Mouse (Mus musculus) thymus, postnatal 10 days (tissue): Measurements from ENCODE around the gene Atg7.

Experiments used
- DNase-seq, 2 experiments: peaks; one replicate each; pipeline ENCODE4 v3.0.0; 2021; ENCODE audit warnings: low spot score in 2 of 2

The Atg7 gene

GRCm38 (mm10) chr6:114642601-114643528 lies at the start of gene Atg7:
Gene Atg7, plus strand, starts transcription at chr6:114643097.
- DNase-seq = peak; percentile 87 to 95

- DNase-seq = peak; percentile 12 to 22
These were observed 28.8 kb upstream of the Atg7 start for GRCm38 (mm10) chr6:114614076-114614475.

- DNase-seq = peak in 1 of 2 experiments; percentile 2
These were observed 9.0 kb upstream of the Atg7 start for GRCm38 (mm10) chr6:114633886-114634285.

GRCm38 (mm10) chr6:114643716-114644115 lies 819 bp downstream of the Atg7 start:
- DNase-seq = no peak

- no peak for DNase-seq
These were observed 1.6 kb downstream of the Atg7 start for GRCm38 (mm10) chr6:114644531-114644930.

GRCm38 (mm10) chr6:114646201-114646600 lies 3.3 kb downstream of the Atg7 start:
- DNase-seq = no peak

GRCm38 (mm10) chr6:114647011-114647410 lies 4.1 kb downstream of the Atg7 start:
- no peak for DNase-seq

- no peak for DNase-seq
These were observed 5.6 kb downstream of the Atg7 start for GRCm38 (mm10) chr6:114648352-114649030.

GRCm38 (mm10) chr6:114652209-114652608 lies 9.3 kb downstream of the Atg7 start:
- no peak for DNase-seq

GRCm38 (mm10) chr6:114656826-114657600 lies 14.1 kb downstream of the Atg7 start:
- DNase-seq = no peak

- no peak for DNase-seq
These were observed 14.9 kb downstream of the Atg7 start for GRCm38 (mm10) chr6:114657807-114658206.

GRCm38 (mm10) chr6:114659278-114659991 lies 16.5 kb downstream of the Atg7 start:
- no peak for DNase-seq

GRCm38 (mm10) chr6:114659992-114660800 lies 17.3 kb downstream of the Atg7 start:
- no peak for DNase-seq

- no peak for DNase-seq
These were observed 20.8 kb downstream of the Atg7 start for GRCm38 (mm10) chr6:114663707-114664106.

- no peak for DNase-seq
These were observed 21.8 kb downstream of the Atg7 start for GRCm38 (mm10) chr6:114664716-114665115.

- no peak for DNase-seq
These were observed 24.6 kb downstream of the Atg7 start for GRCm38 (mm10) chr6:114667518-114667917.

GRCm38 (mm10) chr6:114674771-114675170 lies 31.9 kb downstream of the Atg7 start:
- DNase-seq = no peak

- DNase-seq = no peak
These were observed 33.2 kb downstream of the Atg7 start for GRCm38 (mm10) chr6:114676091-114676490.

- no peak for DNase-seq
These were observed 39.3 kb downstream of the Atg7 start for GRCm38 (mm10) chr6:114682092-114682711.

- no peak for DNase-seq
These were observed 40.8 kb downstream of the Atg7 start for GRCm38 (mm10) chr6:114683741-114684140.
